Mouse (Mus musculus): ENCODE measurements at regions not wholly inside any gene's neighbourhood (a gene's known extent, or its start where the extent isn't known, plus 50 kb on each side); places are given as distances from the start of the nearest gene placed in this dataset.

DNA sequence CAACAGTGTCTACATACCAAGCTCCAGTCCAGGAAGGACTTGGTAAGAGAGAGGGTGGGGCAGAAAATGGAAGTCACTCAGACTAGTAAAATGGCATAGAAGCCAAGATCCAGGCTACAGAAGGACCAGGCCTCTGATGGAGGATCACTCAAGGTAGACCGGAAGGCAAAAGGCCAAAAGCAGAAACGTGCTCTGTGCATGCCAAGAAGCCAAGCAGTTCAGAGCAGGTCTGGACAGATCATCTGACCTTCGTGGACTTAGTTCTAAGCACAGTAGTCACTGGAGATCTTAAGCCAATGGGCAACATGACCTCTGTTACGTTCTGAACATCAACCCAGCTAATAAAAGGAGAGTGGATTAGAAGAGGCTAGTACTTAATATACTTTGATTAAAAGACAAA, 90.6 kb upstream of the Sesn3 start:
- TF ChIP-seq POLR2A (IDR thresholded peaks at IDR 0.05; ENCODE audit: borderline replicate concordance, control insufficient read depth, low read depth, low read length) (no peak), CTCF (IDR thresholded peaks at IDR 0.05; ENCODE audit: control insufficient read depth, insufficient read depth, low read length) (no peak)
